Mouse (Mus musculus) adrenal gland, adult 2 months (tissue): Measurements from ENCODE around the gene Bpifb9a. TPM values are rescaled to one million over a fixed set of nuclear protein-coding genes. Genes with fewer than 3 reads are reported as not detected.
"Not testable (repeated sequence)": the region's sequence is repeated elsewhere in the genome, so short reads cannot be mapped to it uniquely, and the experiment has no call there.

Experiments used
- DNase-seq: peaks from one replicate; pipeline ENCODE4 v3.0.0; 2021
- long read RNA-seq: library from polyadenylated mRNA; stranded (forward); transcript quantifications from one replicate; pipeline ENCODE4 v2.0.0, GENCODE M21; 2021
- polyA plus RNA-seq: library from polyadenylated mRNA; depleted of rRNA; stranded (reverse); fragments of >200 nt; gene quantifications from 2 replicates; pipeline ENCODE4 v1.2.3, GENCODE M21; 2012; rRNA removed
- total RNA-seq, 2 experiments: library from RNA; stranded (reverse); gene quantifications; 2 replicates each; pipeline ENCODE4 v1.2.3; 2021

The Bpifb9a gene
- total RNA-seq (not detected), polyA plus RNA-seq (not detected in 2 replicates)
- long read RNA-seq = 0 reads

GRCm38 (mm10) chr2:154257554-154257953 is at the start of gene Bpifb9a:
Gene Bpifb9a (plus strand): TSS chr2:154257854.
- not testable (repeated sequence) for DNase-seq

DNA sequence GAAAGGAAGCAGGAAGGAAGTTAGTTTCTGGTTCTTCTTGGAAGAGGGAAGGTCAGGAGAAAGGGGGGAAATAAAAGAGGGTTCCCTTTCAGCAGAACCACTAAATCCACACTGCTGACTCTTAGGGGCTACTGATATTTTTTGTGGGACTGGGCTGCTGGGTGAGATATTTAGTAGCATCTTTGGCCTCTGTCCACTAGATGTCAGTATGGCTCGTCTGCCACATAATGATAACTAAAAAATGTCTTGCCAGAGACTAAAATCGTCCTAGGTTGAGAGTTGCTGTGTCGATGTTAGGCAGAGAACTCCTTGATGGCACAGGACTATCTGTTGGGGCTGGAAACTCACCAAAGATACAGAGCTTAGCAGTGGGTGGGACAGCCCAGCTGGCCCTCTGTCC is 48.5 kb upstream of the Bpifb9a start:
- DNase-seq = no peak

- DNase-seq = no peak
Observed at GRCm38 (mm10) chr2:154211121-154211520, 46.5 kb upstream of the Bpifb9a start.

DNA sequence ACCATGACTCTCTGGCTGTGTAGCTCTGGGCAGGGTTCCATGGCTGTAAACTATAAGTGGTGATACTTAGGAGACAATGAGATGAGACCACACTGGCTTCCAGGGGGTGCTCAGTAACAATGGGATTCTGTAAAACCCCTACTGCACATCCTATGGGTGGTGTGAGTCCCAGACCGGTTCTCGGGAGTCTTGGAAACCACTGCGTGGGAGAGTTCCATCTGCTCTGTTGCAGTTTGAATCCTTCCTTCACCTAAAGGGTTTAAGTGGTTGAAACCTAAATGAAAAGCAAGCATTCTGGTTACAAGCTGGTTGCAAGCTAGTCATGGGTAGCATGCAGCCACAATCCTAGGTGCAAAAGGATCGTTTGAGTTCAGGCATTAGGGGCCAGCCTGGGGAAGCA is 45.8 kb upstream of the Bpifb9a start:
- DNase-seq = no peak

DNA sequence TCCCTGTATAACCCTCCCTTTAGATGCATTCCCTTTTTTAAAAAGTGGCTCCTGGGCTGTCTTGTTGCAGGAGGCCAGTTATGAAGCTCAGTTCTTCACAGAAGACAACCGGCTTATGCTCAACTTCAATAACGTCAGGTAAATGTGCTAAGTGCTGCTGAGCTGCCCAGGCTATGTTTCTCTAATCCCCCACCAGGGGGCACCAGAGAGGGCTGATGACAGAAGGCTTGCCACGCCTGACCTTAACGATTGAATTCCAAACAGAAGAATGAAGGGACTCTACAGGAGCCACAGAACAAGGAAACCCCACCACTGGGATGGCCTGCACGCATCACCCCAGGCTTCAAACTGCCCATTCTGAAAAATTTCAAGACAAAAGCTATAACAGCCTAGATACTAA is 42.5 kb upstream of the Bpifb9a start:
- peak; percentile 80 for DNase-seq

GRCm38 (mm10) chr2:154219950-154220349 is 37.7 kb upstream of the Bpifb9a start:
- no peak for DNase-seq

DNA sequence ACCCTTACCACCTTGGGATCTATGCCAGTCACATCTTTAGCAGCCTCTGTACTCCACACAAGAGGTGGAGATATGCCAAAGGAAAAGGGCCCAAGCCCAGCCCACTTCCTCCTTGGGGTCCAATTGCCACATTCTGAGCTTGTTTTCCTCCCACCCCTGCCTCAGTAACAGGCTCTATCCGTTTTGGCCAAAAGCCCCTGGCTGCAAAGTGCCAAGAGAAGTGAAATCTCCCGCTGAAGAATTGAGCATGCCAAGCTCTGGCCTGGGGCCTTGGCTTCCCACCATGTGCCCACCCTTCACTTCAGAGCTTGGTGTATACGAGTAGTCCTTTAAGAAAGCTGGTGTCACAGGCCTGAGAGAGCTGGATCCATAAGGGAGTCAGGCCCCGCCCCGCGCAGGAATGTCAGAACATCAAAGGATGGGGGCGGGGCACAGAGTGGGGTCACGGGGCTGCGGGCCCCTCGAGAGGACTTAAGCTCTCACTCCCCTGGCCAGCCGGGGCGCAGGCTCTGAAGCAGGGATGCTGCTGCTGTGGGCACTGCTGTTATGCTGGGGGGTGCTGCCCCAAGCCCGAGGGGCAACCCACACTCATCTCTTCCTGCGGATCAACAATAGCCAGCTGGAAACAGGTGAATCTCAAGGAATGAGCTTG is 34.3 kb upstream of the Bpifb9a start, which contains the start of gene Bpifb5:
Gene Bpifb5, plus strand, starts transcription at position 478 of the 652 bp plus-strand sequence.
- peak; percentile 17 for DNase-seq

DNA sequence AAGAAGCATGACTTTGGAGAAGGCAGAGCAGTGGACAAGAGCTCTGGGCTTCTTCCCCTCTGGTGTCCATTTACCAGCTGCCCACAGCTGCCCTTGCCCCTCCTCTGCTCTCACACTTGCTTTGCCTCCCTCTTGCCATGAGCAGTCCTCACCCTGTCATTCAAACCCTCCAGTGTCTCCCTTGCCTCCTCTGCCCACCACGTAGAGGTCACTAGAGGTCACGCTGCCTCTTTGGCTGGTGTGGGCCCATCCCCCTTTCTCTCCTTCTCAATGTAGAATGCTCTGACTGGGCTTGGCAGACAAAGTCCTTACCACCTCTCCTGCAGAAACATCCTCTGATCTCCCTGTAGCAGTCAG is 33.8 kb upstream of the Bpifb9a start:
- no peak for DNase-seq

DNA sequence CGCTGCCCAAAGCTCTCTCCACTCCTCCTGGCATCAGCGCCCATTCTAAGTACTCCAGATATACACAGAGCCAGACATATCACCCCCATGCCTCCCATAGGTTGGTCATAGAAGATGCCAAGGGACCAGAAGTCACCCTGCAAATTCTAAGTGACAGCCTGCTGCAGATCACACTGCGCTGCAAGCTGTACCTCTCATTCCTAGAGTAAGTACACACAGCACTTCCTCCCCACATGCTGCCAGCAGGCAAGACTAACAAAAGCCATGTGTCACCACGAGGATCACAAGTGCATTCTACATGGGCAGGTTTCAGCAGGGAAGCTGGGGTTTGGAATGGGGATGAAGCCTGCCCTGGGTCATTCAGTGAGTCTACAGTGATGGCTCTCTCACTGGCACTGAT is 30.7 kb upstream of the Bpifb9a start:
- DNase-seq = no peak

DNA sequence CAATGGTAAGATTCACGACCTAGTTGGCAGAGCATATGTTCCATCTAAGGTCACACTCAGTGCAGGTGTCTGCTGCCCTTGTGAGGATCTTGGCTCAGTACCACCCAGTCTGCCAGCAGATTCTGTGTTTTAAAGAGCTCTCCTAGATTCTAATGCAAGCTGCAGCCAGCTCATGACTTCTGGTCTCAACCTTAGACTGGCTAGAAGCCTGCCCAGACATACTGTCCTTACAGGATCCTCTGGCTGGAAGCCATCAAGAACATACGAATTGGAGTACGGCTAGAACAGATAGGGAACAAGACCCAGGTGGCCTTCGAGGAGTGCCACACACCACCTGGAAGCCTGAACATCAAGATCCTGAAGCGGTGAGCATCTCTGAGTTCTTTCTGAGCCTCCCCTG is 29.8 kb upstream of the Bpifb9a start:
- DNase-seq = no peak

DNA sequence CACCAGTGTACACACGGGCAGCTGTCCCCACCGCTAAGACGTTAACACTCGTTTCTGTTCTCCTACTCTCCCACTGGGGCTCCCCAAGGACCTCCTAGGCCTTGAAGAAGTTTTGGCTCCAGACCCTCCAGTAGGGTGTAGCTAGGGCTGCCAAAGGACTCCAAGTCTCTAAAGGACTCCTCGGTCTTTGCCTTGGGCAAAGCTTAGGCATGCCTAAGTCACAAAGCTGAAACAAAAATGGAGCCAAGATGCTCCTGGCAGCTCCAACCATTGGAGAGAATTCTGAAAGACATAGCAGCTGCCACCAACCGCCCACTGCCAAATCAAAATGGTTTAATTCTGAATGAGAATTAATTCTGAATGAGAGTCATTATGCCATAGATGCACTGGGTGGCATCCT is 24.2 kb upstream of the Bpifb9a start:
- DNase-seq = no peak

GRCm38 (mm10) chr2:154240771-154241170 is 16.9 kb upstream of the Bpifb9a start:
- no peak for DNase-seq

GRCm38 (mm10) chr2:154242726-154243125 is 14.9 kb upstream of the Bpifb9a start:
- not testable (repeated sequence) for DNase-seq

GRCm38 (mm10) chr2:154243356-154244036 is 14.2 kb upstream of the Bpifb9a start:
- DNase-seq = no peak

DNA sequence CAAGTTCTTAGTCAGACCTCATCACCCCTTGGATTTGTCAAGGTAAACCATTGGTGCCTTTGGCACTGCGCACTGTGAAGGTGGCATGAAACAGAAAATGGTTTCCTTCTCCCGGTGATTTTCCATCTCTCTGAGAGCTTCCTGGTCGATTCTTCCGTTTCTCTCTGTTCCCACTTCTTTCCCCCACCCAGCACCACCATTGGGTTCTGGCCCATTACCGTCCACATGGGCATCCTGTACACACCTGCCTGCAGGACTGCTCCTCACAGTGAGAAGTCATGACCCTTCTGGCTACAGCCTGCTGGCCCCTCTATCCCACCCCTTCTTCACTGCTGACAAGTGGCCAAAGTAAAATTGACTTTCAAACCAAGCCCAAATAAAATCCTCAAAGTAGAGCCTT is 12.3 kb upstream of the Bpifb9a start:
- no peak for DNase-seq

GRCm38 (mm10) chr2:154255254-154255653 is 2.4 kb upstream of the Bpifb9a start:
- DNase-seq = not testable (repeated sequence)

DNA sequence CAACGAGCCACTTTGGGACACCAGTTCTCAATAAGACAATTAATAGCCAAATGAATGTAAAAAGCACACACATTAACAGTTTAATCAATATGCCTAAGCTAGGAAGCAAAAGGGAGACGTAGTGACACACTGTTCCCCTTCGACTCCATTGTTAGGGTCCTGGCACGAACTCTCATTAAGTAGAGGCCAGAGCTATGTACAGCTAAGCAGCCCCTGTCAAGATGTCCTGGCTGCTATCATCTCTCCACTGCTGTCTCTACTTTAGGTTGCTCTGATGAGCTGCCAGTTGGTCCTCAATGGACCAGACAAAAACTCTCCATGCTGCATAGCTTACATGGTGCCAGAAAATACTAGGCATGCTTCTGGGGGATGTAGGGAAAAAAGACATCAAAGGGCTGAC is 1.9 kb upstream of the Bpifb9a start:
- no peak for DNase-seq

DNA sequence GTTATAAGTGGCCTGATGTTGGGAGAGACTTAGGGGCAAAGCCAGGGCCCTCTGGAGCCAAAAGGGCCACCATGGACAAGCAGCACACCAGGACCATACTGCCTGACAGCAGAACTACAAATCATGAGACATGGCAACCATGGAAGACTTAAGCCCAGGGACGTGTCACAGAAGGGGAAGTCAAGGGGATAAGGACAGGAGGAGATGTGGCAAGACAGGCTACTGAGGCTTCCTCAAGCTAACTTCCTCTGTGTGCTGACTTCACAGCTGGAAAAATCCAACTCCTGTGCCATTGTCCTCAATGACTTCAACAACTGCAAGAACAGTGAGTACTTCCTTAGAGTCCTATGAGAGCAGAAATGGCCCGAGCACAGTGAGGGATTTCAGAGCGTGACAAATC is 6.7 kb downstream of the Bpifb9a start:
- not testable (repeated sequence) for DNase-seq

DNA sequence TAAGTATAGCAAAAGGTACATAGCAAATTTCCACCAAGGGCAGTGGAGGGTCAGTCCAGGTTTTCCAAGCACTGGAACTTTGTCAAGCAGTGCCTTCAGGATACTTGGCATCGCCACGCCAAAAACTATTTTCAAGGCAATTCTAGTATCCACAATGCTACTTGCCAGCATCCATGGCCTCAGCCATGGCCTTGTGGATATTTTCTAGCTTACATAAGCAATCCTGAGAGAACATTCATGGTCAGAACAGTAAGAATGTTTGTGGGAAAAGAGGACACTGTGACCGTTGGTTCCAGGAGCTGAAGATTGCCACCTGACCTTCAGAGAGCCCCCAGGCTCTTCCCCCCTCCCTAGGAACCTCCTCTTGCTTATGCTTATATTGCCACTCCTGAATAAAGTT is 34.2 kb downstream of the Bpifb9a start:
- DNase-seq = peak; percentile 59

GRCm38 (mm10) chr2:154292833-154293232 is 35.2 kb downstream of the Bpifb9a start:
- DNase-seq = no peak

DNA sequence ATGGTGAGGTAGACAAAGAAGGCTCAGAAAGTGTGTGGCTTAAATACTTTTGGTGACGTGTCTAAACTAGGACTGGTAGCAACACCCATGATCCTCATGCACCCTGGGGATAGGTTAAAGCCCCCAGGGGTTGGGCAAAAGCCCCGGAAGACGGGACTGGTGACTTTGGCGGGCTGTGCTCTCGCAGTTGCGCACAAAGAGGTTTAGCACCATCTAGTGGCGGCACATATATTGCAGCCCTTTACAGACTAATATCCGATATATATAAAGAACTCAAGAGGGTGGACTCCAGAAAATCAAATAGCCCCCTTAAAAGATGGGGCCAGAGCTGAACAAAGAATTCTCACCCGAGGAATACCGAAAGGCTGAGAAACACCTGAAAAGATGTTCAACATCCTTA is 37.1 kb downstream of the Bpifb9a start:
- peak; percentile 25 for DNase-seq

GRCm38 (mm10) chr2:154300496-154300895 is 42.8 kb downstream of the Bpifb9a start:
- DNase-seq = peak; percentile 80

DNA sequence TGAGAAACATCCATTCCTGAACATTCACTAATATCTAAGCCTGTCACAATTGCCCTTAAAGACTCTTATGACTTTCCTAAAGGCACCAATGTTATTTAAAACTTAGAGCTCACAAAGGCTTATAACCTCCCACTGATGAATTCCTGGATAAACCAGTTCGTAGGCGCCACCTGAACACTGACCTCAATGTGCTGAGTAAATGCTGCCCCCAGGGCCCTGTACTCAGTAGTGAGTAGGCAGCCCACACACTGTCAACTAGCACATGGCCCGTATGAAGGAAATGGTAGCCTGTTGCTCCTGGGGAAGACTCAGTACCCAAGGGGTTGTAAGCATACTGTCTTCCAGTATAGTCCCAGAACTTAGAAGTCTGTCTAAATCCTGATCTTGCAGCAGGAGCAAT is 44.1 kb downstream of the Bpifb9a start:
- no peak for DNase-seq

DNA sequence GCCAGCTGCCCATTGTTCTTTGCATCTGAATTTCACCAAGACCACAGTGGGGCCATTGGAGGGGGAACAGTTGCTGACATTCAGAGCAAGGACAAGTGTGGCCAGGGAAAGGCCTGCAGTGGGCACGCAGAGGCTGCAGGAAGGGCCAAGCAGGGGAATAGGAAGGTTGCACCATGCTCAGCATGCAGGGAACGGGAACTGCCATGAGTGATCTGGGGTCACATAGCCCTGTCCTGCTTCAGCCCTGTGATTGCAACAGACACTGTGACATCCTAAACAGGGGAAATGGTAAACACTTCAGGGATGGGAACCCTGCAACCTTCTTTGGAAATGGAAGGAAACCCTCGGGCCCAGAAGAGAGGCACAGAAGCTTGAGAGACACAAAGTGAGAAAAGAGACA is 47.0 kb downstream of the Bpifb9a start:
- not testable (repeated sequence) for DNase-seq
